Mouse (Mus musculus): ENCODE data around the gene Rbm20. TPM values are rescaled to one million over a fixed set of nuclear protein-coding genes. Genes with fewer than 3 reads are reported as not detected.

Rbm20 gene
- 0.20 TPM for polyA plus RNA-seq (2017; shearing (Covaris generic))

DNA sequence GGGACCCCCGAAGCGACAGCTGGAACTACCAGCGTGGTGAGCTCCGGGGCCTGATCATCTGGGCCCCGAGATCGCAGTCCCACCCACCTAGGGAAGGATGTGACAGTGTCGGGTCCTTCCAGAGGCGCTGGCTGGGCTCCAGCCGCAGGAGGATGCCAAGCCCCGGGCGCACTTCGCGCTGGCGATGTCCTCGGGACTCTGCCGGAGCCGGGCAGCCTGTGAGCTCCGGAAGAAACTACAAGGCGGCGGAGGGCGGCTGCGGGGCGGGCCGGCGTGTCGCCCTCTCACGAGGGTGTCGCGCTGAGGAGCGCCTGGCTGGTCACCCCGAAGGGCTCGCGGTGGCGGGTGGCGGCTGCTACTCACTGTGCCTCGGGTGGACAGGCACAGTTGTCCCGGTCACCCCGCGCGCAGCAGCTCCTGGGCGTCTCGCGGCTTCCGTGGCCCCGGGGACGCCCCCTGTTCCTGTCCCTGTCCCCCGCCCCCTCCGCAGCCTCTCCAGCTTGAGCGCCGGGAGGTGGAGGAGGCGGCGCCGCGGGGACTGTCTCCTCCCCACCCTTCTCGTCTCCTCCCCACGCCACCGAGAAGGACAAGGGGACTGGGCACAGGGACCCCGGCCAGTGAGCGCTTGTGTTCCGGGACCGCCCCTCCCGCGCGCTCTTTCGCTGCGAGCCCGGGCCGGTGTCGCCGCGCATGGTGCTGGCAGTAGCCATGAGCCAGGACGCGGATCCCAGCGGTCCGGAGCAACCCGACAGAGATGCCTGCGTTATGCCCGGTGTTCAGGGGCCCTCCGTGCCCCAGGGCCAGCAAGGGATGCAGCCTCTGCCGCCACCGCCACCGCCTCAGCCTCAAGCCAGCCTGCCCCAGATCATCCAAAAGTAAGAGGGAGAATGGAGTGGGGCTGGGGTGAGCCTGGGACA, at the start of gene Rbm20:
Gene Rbm20 (plus strand): TSS at position 589 of the 917 bp plus-strand sequence.

DNA sequence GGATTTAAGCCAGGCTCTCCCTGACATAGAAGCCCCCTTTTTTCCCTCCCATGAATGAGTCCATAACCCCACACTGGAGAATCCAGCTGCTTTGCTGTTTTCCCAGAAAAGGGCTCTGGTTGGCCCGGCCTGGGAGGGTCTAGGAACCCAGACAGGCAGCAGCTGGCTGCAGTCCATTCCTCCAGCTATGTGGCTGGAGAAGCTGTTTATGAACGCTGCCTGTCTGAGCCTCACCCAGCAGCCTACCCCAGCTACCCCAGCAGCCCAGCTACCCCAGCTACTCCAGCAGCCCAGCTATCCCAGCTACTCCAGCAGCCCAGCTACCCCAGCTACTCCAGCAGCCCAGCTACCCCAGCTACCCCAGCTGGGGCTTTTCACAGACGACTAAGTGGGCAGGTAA, 215.0 kb downstream of the Rbm20 start, which contains the start of gene Pdcd4:
Gene Pdcd4 (plus strand): TSS at position 171 of the 400 bp plus-strand sequence.

Other genes with a start within 250 kb of the Rbm20 start
- 82.5 TPM for gene Dusp5, start 148.2 kb upstream of the Rbm20 start, polyA plus RNA-seq (2017; shearing (Covaris generic))
- 202 TPM for gene Nutf2-ps1, start 88.2 kb upstream of the Rbm20 start, polyA plus RNA-seq (2017; shearing (Covaris generic))
- gene Smc3, start 76.9 kb upstream of the Rbm20 start, polyA plus RNA-seq (2017; shearing (Covaris generic)): 49.5 TPM
- 156 TPM for gene Pdcd4, start 214.9 kb downstream of the Rbm20 start, polyA plus RNA-seq (2017; shearing (Covaris generic))